Mouse (Mus musculus) brown adipose tissue, adult 24 weeks (tissue): ENCODE measurements around the gene Hmgb1. TPM values are rescaled to one million over a fixed set of nuclear protein-coding genes. Genes with fewer than 3 reads are reported as not detected.
A peak's percentile ranks its signal among the peaks of the same experiment; 100 is the strongest.

Experiments used
- H3K27ac ChIP-seq: fragments of 200-500 bp; replicated peaks from 2 replicates; pipeline ENCODE4 v1.5.1; 2012; ENCODE audit warnings: low read depth, mild to moderate bottlenecking, low read length
- H3K4me1 ChIP-seq: fragments of 200-500 bp; 2 replicates; pipeline ENCODE4 v1.6.1; 2012; ENCODE audit warnings: low read length, mixed read lengths; ENCODE audit not compliant: control insufficient read depth, insufficient read depth, insufficient read length
- H3K4me3 ChIP-seq: fragments of 200-500 bp; 2 replicates; pipeline ENCODE4 v1.5.1; 2012; ENCODE audit warnings: low read depth, mild to moderate bottlenecking, low read length, moderate library complexity; ENCODE audit not compliant: insufficient read depth
- polyA plus RNA-seq: library from polyadenylated mRNA; stranded (reverse); fragments of >200 nt; gene quantifications from 2 replicates; pipeline ENCODE4 v1.2.4, GENCODE M21; 2012; ENCODE audit not compliant: missing spikeins, insufficient read depth, insufficient read length

Hmgb1 gene
- polyA plus RNA-seq, 1 experiment: 51.1 TPM

DNA sequence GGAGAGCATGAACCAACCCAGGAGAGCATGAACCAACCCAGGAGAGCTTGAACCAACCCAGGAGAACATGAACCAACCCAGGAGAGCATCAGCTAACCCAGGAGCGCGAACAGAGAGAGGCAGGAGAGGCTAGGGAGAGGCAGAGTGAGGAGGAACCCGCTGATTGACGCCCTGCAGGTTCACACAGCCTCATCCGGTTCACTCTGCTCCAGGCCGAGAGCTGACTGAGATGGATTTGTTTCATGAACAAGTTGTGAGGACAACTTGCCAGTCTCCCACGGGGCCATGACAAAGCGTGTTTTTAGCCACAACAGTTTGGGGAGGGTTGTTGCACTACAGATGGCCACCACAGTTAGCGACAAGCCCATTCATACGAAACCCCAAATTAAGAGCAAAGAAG lies 12.0 kb downstream of the Hmgb1 start:
- Histone ChIP-seq H3K4me1 (no peaks in the 10 kb centered on the region), H3K27ac (no peak overlapping the region), H3K4me3 (no peak overlapping the region)

DNA sequence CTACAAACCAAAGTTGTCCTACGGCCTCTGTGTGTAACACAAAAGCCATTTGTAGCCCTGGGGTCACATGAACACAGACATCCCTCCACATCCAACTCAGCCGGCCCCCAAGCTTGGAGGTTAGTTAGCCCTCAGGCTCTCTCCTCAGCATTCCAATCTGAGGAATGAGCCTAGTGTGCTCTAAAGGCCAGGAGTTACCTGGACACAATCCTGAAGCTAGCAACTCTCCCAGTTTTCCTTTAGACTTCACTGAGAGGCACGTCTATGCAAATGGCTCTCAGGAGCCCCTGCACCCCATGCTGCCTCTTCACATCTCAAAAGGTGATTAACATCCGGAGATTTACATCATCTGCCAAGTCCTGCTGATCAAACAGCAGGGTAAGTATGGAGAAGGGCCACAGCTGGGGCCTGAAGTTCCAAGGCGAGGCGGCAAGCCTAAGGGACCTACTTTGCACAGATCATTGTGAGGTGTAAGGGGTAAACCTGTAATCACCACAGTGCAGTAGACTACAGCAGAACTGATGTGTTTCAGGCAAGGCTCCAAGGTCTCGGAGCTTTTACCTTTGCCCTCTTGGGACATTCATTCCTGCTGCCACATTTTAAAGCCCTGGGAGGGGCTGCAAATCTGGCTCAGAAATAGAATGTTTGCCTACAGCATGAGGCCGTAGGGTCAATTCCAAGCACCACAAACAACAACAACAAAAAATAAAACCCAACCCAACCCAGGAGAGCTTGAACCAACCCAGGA lies 13.3 kb downstream of the Hmgb1 start:
- Histone ChIP-seq H3K27ac (no peak overlapping the region), H3K4me3 (no peak overlapping the region), H3K4me1 (no peaks in the 10 kb centered on the region)

DNA sequence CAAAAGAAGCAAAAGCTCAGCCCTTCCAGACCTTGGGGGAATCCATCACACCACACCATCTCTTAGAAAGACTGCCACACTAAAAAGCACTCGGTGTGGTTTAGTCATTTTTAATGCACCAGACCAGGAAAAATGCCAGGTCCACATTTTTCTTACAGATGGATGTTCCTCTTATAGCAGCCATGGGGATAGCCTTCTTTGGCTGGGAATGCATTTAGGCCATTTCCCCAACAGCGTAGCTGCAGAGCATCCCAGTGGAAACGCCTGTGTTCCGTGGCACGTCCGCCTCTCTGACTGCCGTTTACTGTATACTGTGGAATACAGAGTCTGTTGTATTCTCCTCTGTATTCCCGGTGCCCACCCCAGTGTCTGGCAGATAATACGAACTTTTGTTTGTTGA lies 15.5 kb downstream of the Hmgb1 start:
- no peak overlapping the region for H3K4me3 ChIP-seq
- no peaks in the 10 kb centered on the region for H3K4me1 ChIP-seq
- no peak overlapping the region for H3K27ac ChIP-seq

DNA sequence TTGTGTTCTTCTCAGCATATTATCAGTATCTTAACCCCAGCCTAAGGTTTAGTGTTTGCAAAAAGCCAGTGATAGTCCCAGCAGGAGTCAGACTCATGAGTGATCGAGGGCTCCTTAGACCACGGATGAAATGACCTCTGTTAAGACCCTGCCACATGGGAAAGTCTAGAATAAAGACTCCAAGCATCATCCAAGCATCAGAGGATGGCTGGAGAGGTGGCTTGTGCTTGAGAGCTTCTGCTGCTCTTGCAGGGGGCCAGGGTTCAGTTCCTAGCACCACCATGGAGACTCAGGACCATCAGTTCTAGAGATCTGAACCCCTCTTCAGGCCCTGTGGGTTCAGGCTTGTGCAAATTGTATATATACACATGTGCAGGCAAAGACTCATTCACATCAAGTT lies 16.2 kb downstream of the Hmgb1 start:
- Histone ChIP-seq H3K4me3 (no peak overlapping the region), H3K4me1 (no peaks in the 10 kb centered on the region), H3K27ac (no peak overlapping the region)

DNA sequence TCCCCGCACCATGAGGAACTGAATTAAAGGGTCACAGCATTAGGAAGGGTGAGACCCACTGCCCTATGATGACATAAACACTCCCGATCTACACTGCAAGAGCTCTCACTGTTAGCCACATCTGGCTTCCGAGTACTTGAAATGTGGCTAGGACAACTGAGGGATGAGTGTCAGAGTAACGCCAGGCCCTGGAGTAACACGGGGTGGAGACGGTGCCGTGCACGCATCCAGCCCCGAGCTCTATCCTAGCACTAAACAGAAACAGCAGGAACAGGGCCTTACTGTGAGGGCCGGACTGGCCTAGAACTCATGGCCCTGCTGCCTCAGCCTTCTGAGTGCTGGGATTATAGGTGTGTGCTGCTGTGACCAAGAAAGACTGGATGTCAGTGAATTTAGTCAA lies 18.3 kb downstream of the Hmgb1 start:
- H3K27ac ChIP-seq: no peak overlapping the region
- no peaks in the 10 kb centered on the region for H3K4me1 ChIP-seq
- no peak overlapping the region for H3K4me3 ChIP-seq

DNA sequence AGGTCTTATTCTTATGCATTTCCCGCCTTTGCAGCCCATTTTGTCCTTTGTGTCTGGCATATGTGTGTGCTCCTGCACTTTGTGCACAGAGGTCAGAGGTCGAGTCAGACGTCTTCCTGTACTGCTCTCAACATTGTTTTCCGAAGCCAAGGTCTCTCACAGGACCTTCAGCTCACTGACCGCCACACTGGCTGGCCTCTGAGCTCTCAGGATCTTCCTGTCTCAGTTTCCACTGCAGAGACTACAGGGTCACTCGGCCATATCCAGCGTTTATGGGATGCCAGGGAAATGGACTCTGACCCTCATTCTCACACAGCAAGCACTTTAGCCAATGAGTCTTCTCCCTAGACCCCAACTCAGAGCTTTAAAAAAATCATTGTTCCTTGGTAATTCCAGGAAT lies 19.4 kb downstream of the Hmgb1 start:
- no peaks in the 10 kb centered on the region for H3K4me1 ChIP-seq
- no peak overlapping the region for H3K27ac ChIP-seq
- H3K4me3 ChIP-seq: no peak overlapping the region

DNA sequence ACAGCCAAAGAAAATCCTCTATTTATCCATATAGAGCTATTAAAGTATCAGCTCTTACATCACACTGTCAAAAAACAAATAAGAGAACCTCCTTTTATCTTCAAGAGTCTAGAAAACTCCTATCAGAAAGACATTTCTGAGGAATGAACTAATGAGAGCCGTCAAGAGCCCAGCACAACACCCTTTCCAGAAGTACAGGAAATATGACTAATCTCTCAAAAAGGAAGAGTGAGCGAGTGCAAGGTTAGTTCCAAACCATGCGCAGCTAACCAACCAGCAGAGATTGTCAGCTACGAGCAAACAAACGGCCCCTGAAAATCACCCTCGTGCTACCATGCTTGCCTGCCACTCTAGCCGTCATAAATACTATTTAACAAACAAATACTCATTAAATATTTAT lies 21.4 kb downstream of the Hmgb1 start:
- Histone ChIP-seq H3K4me1 (no peaks in the 10 kb centered on the region), H3K27ac (no peak overlapping the region), H3K4me3 (no peak overlapping the region)

DNA sequence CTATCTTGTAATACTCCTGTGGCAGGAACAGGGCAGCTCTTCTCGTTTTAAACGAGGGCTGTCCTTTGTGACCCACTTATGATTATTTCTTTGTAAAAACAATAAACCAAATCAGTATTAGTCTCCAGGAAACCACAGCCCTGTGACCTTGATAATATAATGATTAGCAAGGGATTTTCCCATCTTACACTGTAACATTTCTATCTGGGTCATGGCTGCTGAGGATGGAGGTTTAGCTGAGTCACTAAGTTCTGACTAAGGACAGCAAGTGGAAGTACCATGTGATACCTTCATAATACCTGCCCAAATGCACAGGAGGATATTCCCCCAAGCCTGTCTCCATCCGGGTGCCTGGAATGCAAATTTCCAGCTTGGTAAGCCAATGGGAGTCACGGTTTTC lies 23.8 kb downstream of the Hmgb1 start:
- H3K27ac ChIP-seq: no peak overlapping the region
- no peak overlapping the region for H3K4me3 ChIP-seq

DNA sequence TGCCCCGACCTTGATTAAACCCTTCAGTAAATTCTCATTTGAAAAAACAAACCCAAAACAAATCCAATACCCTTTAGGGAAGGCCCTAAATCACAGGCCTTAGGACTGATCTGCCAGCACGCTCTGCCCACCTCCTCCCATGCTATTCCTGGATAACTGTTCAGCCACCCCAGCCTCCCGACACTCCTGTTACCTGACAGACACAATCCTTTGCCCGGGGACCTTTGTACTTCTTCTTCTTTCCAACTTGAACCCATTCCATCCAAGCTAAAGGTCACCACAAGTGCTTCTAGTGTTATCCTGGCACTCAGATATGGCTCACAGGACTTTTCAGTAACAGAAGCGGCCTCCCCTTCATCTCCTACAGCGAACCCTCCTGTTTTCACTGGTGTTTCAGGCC lies 25.3 kb downstream of the Hmgb1 start:
- Histone ChIP-seq H3K4me1 (no peaks in the 10 kb centered on the region), H3K4me3 (no peak overlapping the region), H3K27ac (no peak overlapping the region)

More for the DNA sequence above, 23.8 kb downstream of the Hmgb1 start:
- no peaks in the 10 kb centered on the region for H3K4me1 ChIP-seq

DNA sequence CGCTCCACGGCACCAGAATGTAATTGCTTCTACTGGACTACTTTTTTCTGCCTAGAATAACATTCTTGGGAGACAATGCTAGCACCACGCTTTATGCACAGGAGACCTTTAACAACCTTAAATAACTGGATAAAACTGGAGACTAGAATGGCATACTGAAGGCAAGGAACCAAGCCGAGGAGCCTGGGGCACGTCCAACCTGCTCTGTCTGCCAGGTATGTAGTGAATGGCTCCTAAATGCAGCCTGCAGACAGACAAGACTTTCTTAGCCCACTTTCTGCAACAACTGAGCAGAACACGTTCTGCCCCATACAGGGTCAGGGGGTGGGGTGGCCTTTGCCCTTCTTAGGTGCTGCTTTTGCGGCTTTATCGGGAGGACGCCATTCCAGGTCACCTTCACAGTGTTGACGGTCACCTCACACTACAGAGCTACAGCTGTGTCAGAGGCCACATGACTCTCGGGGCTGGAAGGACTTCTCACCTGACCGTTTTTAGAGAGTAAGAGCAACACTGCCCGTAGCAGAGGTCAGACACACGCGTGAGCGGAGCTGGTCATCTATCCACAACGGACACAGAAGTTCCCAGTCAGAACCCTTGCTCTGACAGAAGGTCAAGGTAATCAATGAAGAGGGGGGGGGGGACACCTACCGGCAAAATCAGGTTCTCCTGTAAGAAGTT lies 27.3 kb downstream of the Hmgb1 start:
- Histone ChIP-seq H3K4me3 (peak overlapping the region; percentile 24; the same call in 1 of the 2 replicates), H3K27ac (no peak overlapping the region), H3K4me1 (no peaks in the 10 kb centered on the region)

DNA sequence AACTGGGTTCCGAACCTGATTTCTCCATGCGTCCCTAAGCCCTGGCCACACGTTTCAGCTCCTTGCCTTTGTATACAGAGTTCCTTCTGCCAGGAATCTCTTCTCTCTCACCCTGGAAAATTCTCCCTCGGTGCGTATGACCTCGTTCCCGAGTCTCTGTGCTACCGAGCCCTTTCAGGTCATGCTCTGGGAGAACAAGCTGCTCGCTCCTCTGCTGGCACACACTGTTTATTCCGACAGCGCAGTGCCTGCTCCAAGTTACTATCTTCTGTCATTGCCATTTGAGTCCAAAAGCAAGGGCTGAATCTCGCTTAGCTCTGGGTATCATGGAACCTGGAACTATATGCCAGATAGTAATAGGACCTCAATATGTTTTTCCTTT lies 31.5 kb downstream of the Hmgb1 start:
- Histone ChIP-seq H3K4me3 (peak overlapping the region; percentile 26), H3K27ac (no peak overlapping the region), H3K4me1 (no peaks in the 10 kb centered on the region)

DNA sequence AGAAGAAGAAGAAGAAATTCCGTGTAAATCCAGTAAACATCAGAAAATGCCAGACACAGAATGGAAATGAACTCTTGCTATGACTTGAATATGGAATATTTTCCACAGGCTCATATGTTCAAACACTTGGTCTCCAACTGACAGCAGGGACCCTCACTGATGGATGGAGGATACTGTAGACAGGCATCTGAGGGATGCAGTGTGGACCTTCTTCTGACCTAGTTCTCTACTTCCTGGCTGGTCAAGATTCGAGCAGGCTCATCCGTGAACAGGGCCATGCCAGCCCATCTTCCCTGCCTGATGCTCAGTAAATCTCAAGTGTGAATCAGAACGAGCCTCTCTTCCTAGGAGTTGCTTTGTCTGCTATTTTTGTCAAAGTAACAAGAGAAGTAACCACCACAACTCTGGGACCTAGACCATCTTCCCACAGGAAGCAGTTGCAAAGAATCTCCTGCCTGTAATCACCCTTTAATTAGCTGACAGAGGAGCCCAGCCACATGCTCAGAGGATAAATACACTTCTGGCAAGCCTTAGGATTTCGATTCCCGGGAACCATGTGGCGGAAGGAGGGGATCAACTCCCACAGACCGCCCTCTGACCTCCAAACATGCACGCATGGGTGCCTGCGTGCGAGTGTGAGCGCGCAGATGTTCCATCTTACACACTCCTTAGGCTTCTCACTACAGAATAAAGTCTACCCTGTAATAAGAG lies 32.1 kb downstream of the Hmgb1 start:
- Histone ChIP-seq H3K27ac (no peak overlapping the region), H3K4me3 (peak overlapping the region; percentile 26), H3K4me1 (no peaks in the 10 kb centered on the region)

DNA sequence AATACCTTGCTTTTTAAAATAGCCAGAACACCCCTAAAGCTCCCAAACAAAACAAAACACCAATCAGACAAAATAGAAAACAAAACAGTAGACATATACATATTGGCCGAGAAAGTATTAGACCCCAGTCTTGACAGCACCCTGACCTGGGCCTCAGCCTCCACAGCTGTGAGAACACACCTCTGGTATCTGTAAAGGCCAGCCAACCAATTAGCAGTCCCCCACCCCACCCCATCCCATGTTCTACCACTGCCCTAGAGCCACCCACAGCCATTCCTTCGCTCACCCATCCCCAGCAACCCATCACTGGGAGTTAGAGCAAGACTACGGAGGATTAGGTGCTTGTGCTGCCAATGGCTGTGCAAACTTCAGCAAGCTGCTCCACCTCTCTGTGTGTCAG lies 33.4 kb downstream of the Hmgb1 start:
- no peak overlapping the region for H3K27ac ChIP-seq
- no peaks in the 10 kb centered on the region for H3K4me1 ChIP-seq
- no peak overlapping the region for H3K4me3 ChIP-seq

DNA sequence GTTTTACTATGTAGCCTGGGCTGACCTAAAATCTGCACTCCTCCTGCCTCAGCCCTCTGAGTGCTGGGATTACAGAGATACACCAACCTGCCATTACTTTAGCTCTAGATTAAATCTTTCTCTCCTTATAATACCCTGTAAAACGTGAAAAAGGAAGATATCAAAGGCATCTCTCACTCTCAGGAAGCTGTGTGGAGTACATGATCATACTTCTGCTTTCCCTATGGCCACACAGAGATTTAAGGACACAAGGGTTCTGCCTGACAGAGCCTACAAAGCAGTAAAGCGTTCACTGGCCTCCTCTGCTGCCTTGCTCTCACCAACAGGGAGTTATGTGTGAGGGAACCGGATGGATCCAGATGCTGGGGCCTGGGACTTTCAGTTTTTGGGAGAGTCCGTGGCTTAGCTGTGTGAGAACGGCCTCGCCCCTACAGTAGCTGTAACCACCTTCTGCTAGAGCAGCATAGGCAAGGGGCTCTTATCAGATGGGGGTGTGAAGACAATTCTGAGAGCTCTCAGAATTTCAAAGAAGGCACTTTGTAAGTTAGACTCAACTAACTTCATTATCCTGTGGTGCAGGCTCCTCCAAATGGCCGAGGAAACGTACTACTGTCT lies 36.8 kb downstream of the Hmgb1 start:
- H3K27ac ChIP-seq: no peak overlapping the region
- no peaks in the 10 kb centered on the region for H3K4me1 ChIP-seq
- no peak overlapping the region for H3K4me3 ChIP-seq

DNA sequence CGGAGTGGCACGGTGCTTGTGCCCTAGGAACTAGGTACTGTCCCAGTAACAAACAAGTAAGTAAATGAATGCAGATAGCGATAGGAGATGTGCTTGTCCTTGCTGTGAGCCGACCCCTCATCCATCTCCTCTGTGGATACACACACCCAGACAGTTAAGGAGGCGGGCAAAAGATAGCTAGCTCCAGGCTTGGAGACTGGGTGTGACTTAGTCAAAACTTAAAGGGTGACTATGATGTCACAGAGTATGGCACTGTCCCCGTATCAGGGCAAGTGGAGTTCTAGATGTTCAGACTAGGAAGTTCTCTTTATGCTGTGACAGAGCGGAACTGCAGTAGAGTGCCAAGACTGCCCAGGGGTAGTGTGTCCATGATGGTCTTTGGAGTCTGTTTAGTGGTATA lies 37.6 kb downstream of the Hmgb1 start:
- no peak overlapping the region for H3K27ac ChIP-seq
- H3K4me3 ChIP-seq: no peak overlapping the region
- no peaks in the 10 kb centered on the region for H3K4me1 ChIP-seq
